Mouse (Mus musculus) left cerebral cortex, postnatal 10 days (tissue): ENCODE results near the gene Phactr1. TPM values are rescaled to one million over a fixed set of nuclear protein-coding genes. Genes with fewer than 3 reads are reported as not detected.

Experiments
- DNase-seq, 2 experiments: peaks; one replicate each; pipeline ENCODE4 v3.0.0; 2021 to 2022; ENCODE audit warnings: low spot score in 2 of 2, mixed read lengths in 1 of 2; ENCODE audit errors: extremely low spot score in 1 of 2
- intact Hi-C: fragments of 180-260 bp; cut with DNase I; formaldehyde crosslinking; loops from one replicate; pipeline ENCODE4 v1.15.1; 2025
- total RNA-seq, 2 experiments: library from RNA; stranded (reverse); gene quantifications; 2 replicates each; pipeline ENCODE4 v1.2.3; 2021

The Phactr1 gene
- total RNA-seq, 2 experiments from 2014 or later = 384 to 390 TPM

- no peak for DNase-seq
- intact Hi-C loops = no loop called here
Observed at GRCm38 (mm10) chr13:42949336-42949735, 268.9 kb downstream of the Phactr1 start.

DNA sequence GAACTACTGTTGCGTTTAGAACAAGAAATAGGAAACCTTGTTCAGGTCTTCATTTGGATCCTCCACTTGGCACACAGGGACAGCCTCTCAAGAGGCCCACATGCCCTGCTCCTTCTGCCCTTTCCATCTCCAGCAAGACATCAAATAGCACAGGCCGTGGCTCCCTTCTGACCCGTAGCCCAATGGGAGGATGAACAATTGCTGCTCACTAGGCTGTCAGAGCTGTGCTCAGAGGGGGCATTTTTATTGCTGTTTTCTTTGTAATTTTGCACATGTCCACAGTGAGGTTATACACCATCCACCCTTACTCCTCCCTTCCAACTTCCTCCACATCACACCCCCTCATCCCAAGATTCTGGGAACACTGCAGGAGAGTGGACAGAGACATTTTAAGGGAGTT lies 269.6 kb downstream of the Phactr1 start:
- DNase-seq = no peak
- intact Hi-C loops = no loop called here

GRCm38 (mm10) chr13:42952037-42952721 lies 271.8 kb downstream of the Phactr1 start:
- peak; percentile 31 to 51 for DNase-seq
- intact Hi-C loops = no loop called here

DNA sequence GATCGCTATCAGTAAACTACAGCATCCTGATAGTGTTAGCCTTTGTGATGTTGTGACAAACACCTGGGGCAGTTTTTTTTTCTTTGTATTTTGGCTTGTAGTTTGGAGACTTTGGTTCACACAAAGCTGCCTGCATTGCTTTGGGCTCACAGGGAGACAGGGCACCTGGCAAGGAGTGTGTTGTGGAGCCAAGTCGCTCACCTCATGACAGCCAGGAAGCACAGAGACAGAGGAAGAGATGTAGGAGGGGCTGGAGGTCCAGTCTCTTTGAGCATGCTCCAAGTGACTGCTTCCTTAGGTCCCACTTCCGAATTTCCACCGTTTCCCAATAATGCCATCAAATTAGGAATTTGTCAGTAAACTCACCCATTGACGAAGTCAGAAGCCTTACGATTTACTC lies 272.6 kb downstream of the Phactr1 start:
- intact Hi-C loops = no loop called here
- no peak for DNase-seq

- intact Hi-C loops = no loop called here
Observed at GRCm38 (mm10) chr13:42954116-42954515, 273.7 kb downstream of the Phactr1 start.

DNA sequence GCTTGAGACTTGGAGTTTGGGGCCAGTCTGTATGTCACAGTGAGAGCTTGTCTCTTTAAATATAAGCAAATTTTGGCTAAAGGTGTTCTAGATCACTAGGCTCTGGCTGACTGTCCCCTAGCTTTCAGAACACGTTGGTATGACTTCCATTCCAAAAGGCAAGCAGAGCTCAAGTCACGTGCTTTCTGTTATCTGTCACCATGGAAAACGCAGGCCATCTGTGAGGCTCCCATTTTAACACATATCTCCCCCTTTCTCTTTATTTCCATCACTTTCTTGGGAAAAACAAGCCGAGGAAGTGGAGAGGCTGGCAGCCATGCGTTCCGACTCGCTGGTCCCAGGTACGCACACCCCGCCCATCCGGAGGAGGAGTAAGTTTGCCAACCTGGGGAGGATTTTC lies 275.9 kb downstream of the Phactr1 start:
- peak; percentile 31 to 34 for DNase-seq
- intact Hi-C loops = no loop called here

More at GRCm38 (mm10) chr13:42954116-42954515, 273.7 kb downstream of the Phactr1 start:
- no peak for DNase-seq

- intact Hi-C loops = no loop called here
- peak in 1 of 2 experiments; percentile 41 for DNase-seq
Observed at GRCm38 (mm10) chr13:42957856-42958255, 277.4 kb downstream of the Phactr1 start.

GRCm38 (mm10) chr13:42958867-42959266 lies 278.4 kb downstream of the Phactr1 start:
- intact Hi-C loops = no loop called here
- no peak for DNase-seq

GRCm38 (mm10) chr13:42961561-42961960 lies 281.1 kb downstream of the Phactr1 start:
- no peak for DNase-seq
- intact Hi-C loops = no loop called here

GRCm38 (mm10) chr13:42968537-42968936 lies 288.1 kb downstream of the Phactr1 start:
- intact Hi-C loops = no loop called here
- no peak for DNase-seq

- DNase-seq = no peak
- intact Hi-C loops = no loop called here
Observed at GRCm38 (mm10) chr13:42973561-42973960, 293.1 kb downstream of the Phactr1 start.

- DNase-seq = no peak
- intact Hi-C loops = no loop called here
Observed at GRCm38 (mm10) chr13:42973961-42974360, 293.5 kb downstream of the Phactr1 start.

DNA sequence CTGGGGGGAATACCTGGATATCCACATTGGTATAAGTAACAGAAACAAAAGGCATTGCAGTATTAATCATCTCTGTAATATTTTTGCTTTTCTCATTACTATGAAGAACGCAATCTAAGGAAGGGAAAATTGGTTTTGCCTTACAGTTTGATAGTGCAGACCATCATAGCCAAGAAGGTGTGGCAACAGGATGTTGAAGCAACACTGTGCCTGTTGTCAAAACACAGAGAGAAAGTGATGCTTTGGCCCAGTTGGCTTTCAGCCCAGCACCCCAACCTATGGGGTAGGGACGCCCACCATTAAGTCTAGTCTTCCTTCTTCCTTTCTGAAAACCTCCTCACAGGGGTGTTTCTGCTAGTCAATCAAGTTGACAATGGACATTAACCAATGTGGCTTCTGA lies 294.1 kb downstream of the Phactr1 start:
- intact Hi-C loops = no loop called here
- no peak for DNase-seq

- intact Hi-C loops = no loop called here
Observed at GRCm38 (mm10) chr13:42976144-42976543, 295.7 kb downstream of the Phactr1 start.

DNA sequence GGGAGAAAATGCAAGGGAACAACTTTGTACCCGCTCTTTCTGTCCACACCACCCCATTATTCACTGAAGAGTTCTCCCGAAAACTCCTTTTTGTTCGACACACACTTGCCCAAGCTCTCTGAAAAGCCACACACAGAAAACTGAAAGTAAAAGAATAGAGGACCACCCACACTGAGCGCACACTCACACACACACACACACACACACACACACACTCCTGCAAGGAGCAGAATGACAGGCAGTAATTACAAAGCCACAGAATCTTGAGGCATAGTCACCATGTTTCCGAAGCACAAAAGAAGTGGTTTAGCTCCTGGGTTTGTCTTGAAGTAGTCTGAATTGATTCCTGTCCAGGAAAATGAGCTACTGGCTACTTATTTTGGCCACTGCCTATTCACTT lies 296.5 kb downstream of the Phactr1 start:
- no peak for DNase-seq
- intact Hi-C loops = no loop called here

More at GRCm38 (mm10) chr13:42976144-42976543, 295.7 kb downstream of the Phactr1 start:
- DNase-seq = no peak

- DNase-seq = no peak
- intact Hi-C loops = no loop called here
Observed at GRCm38 (mm10) chr13:42980581-42980980, 300.2 kb downstream of the Phactr1 start.

DNA sequence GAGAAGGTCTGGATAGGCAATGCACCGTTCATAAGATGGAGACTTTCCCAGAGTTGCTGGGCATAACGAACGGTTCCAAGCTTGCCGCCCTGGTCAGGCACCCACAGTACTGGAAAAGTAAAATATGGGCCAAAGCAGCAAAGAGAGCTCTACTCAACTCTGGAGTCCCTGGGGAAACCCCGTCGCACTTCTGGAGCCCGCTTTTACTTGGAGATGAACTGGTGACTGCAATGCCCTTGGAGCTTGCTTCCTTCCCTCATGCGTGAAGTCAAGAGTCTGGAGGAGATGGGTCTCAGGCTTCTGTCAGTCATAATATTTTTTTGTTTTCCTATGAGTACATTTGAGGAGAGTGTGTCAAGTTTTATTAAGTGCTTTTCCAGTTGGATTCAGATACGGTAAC lies 302.2 kb downstream of the Phactr1 start:
- DNase-seq = no peak
- intact Hi-C loops = no loop called here

DNA sequence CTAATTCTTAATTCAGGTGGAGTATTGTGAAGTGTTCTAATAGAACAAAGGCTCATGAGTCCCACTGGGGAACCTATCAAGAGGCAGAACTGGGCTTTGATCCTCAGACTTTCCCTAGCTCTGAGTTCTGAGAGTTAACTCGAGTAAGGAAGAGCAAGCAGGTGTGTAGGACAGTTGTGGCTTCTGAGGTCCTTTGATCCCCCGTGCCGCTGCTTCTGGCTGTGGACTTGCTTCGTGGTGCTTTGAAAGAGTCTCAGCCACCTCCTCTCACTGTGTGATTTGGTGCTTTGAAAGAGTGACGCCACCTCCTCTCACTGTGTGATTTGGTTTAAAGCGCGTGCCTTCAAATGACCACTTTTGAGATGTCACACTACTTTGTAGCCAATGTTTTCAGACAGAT lies 305.4 kb downstream of the Phactr1 start:
- intact Hi-C loops = no loop called here

GRCm38 (mm10) chr13:42987931-42988579 lies 307.6 kb downstream of the Phactr1 start:
- peak; percentile 52 to 59 for DNase-seq

More for the DNA sequence above, 305.4 kb downstream of the Phactr1 start:
- no peak for DNase-seq

DNA sequence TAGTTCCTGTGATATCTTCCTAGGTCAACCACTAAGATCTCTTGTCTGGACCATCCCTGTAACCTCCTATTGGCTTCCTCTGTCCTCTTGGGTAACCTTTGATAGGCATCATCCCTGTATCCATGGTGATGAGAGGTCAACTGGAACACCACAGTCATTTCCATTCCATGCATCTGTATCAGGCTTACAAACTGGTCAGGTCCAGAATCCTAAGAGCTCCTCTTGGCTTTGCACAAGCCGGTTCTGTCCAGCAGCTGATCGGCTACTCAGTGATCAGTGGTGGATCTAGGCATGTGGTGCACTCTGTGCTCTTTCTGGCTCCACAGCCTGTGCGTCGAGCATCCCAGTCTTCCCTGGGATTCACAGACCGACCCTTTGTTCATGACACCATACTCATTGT lies 309.1 kb downstream of the Phactr1 start:
- intact Hi-C loops = no loop called here

More at GRCm38 (mm10) chr13:42987931-42988579, 307.6 kb downstream of the Phactr1 start:
- intact Hi-C loops = no loop called here

More for the DNA sequence above, 309.1 kb downstream of the Phactr1 start:
- no peak for DNase-seq
